Mouse (Mus musculus): ENCODE results near the gene Plxna4.

- TF ChIP-seq CTCF (IDR thresholded peaks at IDR 0.05; ENCODE audit: low read depth, low read length) (no peak), POLR2A (IDR thresholded peaks at IDR 0.05; ENCODE audit: borderline replicate concordance, low read depth, low read length) (no peak)
These were observed 321.9 kb downstream of the Plxna4 start for GRCm38 (mm10) chr6:32266085-32266484.
